Mouse (Mus musculus) stomach, embryonic 15.5 days (tissue): ENCODE measurements around the gene Lmntd1. TPM values are rescaled to one million over a fixed set of nuclear protein-coding genes. Genes with fewer than 3 reads are reported as not detected.

ENCODE experiments used
- ATAC-seq: fragments of 200-750 bp; cut with Nextera tagmentation; 2 replicates; pipeline ENCODE4 v1.8.0; 2017; ENCODE audit warnings: low read depth, moderate number of reproducible peaks, moderate TSS enrichment; ENCODE audit not compliant: insufficient read depth, low FRiP score
- H3K27ac ChIP-seq: fragments of 300-500 bp; sonication (generic); 2 replicates; pipeline ENCODE4 v1.5.1; 2015; ENCODE audit warnings: mild to moderate bottlenecking, inconsistent platforms
- H3K27me3 ChIP-seq: fragments of 300-500 bp; sonication (generic); replicated peaks from 2 replicates; pipeline ENCODE4 v1.6.1; 2015; ENCODE audit warnings: inconsistent platforms
- H3K36me3 ChIP-seq: fragments of 300-500 bp; sonication (generic); 2 replicates; pipeline ENCODE4 v1.6.1; 2015; ENCODE audit warnings: inconsistent platforms
- H3K4me1 ChIP-seq: fragments of 300-500 bp; sonication (generic); 2 replicates; pipeline ENCODE4 v1.6.1; 2015; ENCODE audit warnings: inconsistent platforms
- H3K4me2 ChIP-seq: fragments of 300-500 bp; sonication (generic); 2 replicates; pipeline ENCODE4 v1.6.1; 2015; ENCODE audit warnings: mild to moderate bottlenecking, inconsistent platforms
- H3K4me3 ChIP-seq: fragments of 300-500 bp; sonication (generic); replicated peaks from 2 replicates; pipeline ENCODE4 v1.5.1; 2015; ENCODE audit warnings: inconsistent platforms
- H3K9ac ChIP-seq: fragments of 300-500 bp; sonication (generic); 2 replicates; pipeline ENCODE4 v1.6.1; 2015; ENCODE audit warnings: inconsistent platforms
- H3K9me3 ChIP-seq: fragments of 300-500 bp; sonication (generic); 2 replicates; pipeline ENCODE4 v1.6.1; 2016; ENCODE audit warnings: inconsistent platforms
- WGBS: fragments of 180-500 bp; shearing (Covaris S2); methylation state at CpG from one replicate; pipeline ENCODE4 v1.1.7; 2015; 5-methylcytosine and 5-hydroxymethylcytosine counted together
- polyA plus RNA-seq: library from polyadenylated mRNA; unstranded; fragments of >200 nt; fragmentation: Nextera tagmentation; extraction: Ambion mirVana; gene quantifications from 2 replicates; pipeline ENCODE4 v1.2.1, GENCODE M21; 2015

The Lmntd1 gene
- polyA plus RNA-seq, 1 experiment from 2014 or later: 1.3 TPM

DNA sequence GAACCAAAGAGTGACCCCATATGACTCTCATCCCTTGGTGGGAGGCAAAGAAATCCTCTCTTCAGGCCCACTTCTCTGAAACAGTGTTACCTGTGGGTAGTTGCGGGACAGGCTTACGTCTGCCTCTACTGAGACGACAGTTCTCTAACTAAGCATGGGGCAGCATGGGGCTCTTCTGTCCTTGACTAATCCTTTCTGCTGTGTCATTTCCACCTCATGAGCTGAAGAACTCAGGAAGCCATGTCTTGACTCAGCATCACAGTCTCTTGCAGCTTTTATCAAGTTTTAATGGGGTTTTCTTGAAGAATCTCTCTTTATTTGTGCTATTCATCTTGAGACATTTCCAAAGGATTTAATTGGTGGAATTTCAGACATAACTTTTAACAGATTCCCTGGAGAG lies 61.3 kb downstream of the Lmntd1 start:
- Histone ChIP-seq H3K27ac (no peak overlapping the region), H3K9me3 (no peaks in the 10 kb centered on the region), H3K9ac (no peak overlapping the region), H3K27me3 (no peaks in the 10 kb centered on the region), H3K4me2 (no peak overlapping the region), H3K36me3 (no peaks in the 10 kb centered on the region), H3K4me1 (no peaks in the 10 kb centered on the region), H3K4me3 (no peak overlapping the region)
- no peak for ATAC-seq
- 96% methylated on average over 3 of the region's 3 CpGs for WGBS

GRCm38 (mm10) chr6:145550993-145551392 lies 63.1 kb downstream of the Lmntd1 start:
- no peaks in the 10 kb centered on the region for H3K27me3 ChIP-seq
- no peak overlapping the region for H3K9ac ChIP-seq
- H3K4me1 ChIP-seq: no peaks in the 10 kb centered on the region
- H3K4me2 ChIP-seq: no peak overlapping the region
- no peak overlapping the region for H3K4me3 ChIP-seq
- 78% methylated on average over 5 of the region's 5 CpGs for WGBS
- no peaks in the 10 kb centered on the region for H3K9me3 ChIP-seq
- ATAC-seq: no peak
- no peak overlapping the region for H3K27ac ChIP-seq
- H3K36me3 ChIP-seq: no peaks in the 10 kb centered on the region

DNA sequence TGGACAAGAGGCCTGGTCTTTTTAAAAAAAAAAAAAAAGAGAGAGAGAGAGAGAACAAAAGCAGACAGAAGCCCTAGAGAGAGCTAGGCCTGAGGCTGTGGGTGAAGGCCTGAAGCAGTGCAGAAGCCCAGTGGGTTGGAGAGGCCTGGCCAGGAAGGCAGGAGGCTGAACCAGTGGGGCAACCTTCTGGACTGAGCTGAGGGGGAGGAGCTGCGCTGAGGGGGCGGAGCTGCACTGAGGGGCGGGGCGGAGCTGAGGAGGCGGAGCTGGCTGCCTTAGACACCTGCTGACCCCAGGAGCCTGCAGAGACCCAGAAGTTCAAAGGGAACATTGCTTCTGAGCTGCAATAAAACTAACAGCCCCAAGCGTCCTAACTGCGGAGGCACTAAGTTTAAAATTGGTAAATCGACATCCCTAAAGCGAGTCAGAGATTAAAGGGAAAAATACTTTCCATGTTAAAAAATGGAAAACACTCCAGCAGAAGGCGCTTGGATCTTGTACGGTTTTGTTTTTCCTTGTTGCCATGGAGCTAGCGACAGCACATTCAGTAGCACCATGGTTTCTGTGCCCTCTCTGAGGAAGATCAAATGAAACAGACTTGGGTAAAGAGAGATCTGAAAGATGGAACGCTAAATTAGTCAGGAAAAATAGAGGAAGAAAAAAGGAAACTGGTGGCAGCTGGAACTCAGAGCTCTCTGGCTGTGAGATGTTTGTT lies 68.0 kb downstream of the Lmntd1 start:
- Histone ChIP-seq H3K27ac (peak overlapping the region; percentile 66), H3K36me3 (no peaks in the 10 kb centered on the region), H3K9ac (no peak overlapping the region), H3K4me3 (no peak overlapping the region), H3K4me2 (no peak overlapping the region), H3K9me3 (no peaks in the 10 kb centered on the region), H3K4me1 (0 out of 2 replicates have a peak, but pooled peaks cover 3% of the 10 kb centered on the region), H3K27me3 (no peaks in the 10 kb centered on the region)
- WGBS: 50% methylated on average over 13 of the region's 13 CpGs
- peak; percentile 62; the same call in 1 of the 2 replicates for ATAC-seq

DNA sequence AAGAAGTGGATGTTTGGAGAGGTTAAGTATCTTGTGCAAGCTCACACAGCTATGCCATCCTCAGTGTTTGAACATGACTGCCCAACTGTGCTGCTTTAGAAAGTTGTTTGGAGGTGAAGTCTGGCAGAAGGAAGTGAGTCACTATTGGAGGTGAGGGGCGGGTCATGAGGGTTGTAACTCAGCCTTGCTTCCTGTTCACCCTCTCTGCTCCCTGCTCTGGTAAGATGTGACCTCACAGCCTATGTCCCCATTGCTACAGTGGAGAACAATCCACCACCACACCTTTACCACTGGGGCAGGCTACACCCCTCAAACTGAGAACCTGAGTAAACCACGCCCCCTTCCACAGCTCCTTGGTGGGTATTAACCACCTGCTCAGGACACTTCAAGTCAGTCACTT lies 69.3 kb downstream of the Lmntd1 start:
- Histone ChIP-seq H3K9me3 (no peaks in the 10 kb centered on the region), H3K4me3 (no peak overlapping the region), H3K27ac (no peak overlapping the region), H3K4me1 (0 out of 2 replicates have a peak, but pooled peaks cover 3% of the 10 kb centered on the region), H3K9ac (no peak overlapping the region), H3K27me3 (no peaks in the 10 kb centered on the region), H3K4me2 (no peak overlapping the region), H3K36me3 (no peaks in the 10 kb centered on the region)
- WGBS: 87% methylated on average over 2 of the region's 2 CpGs
- ATAC-seq: peak; percentile 36; the same call in 1 of the 2 replicates

- no peak overlapping the region for H3K27ac ChIP-seq
- WGBS: 66% methylated on average over 12 of the region's 12 CpGs
- no peaks in the 10 kb centered on the region for H3K27me3 ChIP-seq
These were observed 69.8 kb downstream of the Lmntd1 start for GRCm38 (mm10) chr6:145544304-145544703.

DNA sequence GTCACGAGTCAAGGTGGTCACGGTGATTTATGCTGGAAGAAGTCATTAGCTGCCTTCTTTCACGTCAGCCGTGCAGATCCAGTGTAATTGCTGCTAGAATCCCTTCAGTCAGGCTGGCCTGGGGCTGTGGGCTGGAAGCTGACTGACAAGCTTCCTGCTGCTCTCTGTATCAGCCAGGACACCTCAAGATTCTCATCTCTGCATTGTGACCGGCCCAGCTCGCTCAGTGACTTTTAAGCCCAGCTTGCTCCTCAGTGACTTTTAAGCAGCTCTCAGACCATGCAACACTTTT lies 74.6 kb downstream of the Lmntd1 start:
- Histone ChIP-seq H3K9me3 (no peaks in the 10 kb centered on the region), H3K4me2 (no peak overlapping the region), H3K4me1 (peaks cover 7% of the 10 kb centered on the region), H3K9ac (no peak overlapping the region), H3K36me3 (no peaks in the 10 kb centered on the region), H3K27ac (peak overlapping the region; percentile 65), H3K4me3 (no peak overlapping the region), H3K27me3 (no peaks in the 10 kb centered on the region)
- ATAC-seq: no peak
- 36% methylated on average over 6 of the region's 6 CpGs for WGBS

More at GRCm38 (mm10) chr6:145544304-145544703, 69.8 kb downstream of the Lmntd1 start:
- Histone ChIP-seq H3K4me1 (peaks cover 8% of the 10 kb centered on the region), H3K4me3 (no peak overlapping the region), H3K9ac (no peak overlapping the region), H3K4me2 (no peak overlapping the region), H3K36me3 (no peaks in the 10 kb centered on the region), H3K9me3 (no peaks in the 10 kb centered on the region)
- ATAC-seq: no peak

DNA sequence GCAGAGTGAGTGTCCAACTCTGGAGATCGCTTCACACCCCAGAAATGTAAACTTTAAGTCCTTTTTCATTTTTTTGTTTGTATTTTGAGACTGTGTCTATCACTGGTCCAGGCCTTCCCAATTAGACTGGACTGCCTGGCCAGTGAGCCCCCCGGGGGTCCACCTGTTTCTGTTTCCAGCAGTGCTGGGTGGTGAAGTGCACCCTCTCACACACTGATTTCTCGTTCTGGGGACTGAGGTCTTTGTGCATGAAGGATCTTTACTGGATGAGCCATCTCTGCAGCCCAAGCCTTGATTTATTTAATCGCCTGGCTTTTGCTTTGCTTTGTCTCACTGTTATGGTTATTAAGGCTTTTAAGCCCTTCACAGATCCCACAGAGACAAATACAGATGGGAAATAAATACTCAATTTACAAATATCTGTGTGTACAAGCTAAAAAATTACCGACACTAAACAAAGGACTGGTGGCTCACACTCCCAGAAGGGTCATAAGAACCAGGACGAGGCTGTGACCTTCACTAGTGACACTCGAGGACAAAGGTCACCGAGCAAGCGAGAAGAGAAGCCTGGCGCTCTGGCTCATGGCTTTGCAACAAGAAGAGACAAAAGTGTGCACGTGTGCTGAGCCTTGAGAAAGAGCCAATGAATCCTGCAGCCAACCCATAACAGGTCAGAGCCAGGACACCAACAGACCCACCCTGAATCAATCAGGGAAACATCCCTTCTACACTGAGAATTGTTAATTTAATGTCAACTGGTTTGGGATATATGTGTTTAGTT lies 75.1 kb downstream of the Lmntd1 start:
- H3K4me3 ChIP-seq: no peak overlapping the region
- H3K27me3 ChIP-seq: no peaks in the 10 kb centered on the region
- H3K36me3 ChIP-seq: no peaks in the 10 kb centered on the region
- H3K9me3 ChIP-seq: no peaks in the 10 kb centered on the region
- peaks cover 7% of the 10 kb centered on the region for H3K4me1 ChIP-seq
- H3K4me2 ChIP-seq: no peak overlapping the region
- ATAC-seq: no peak; the same call in 1 of the 2 replicates
- H3K9ac ChIP-seq: no peak overlapping the region
- peak overlapping the region; percentile 65 for H3K27ac ChIP-seq
- WGBS: 29% methylated on average over 11 of the region's 11 CpGs

DNA sequence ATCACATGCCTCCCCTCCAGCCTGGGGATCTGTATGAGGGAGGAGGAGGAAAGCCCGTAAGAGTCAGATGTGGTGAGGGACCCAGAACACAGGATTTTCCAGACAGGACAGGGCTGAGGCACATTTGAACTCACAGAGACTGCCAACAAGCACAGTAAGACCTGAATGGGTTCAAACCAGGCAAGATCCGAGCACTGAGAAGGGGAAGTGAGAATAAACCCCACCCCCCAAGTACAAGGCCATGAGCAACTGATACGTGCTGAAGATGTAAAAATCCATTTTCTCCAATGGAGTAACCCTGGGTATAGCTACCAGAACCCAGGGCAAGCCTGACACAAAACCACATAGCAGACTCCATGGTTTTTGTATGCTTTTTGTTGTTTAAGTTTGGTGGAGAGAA lies 83.7 kb downstream of the Lmntd1 start:
- no peak for ATAC-seq
- H3K4me3 ChIP-seq: no peak overlapping the region
- H3K27ac ChIP-seq: no peak overlapping the region
- WGBS: 72% methylated on average over 3 of the region's 3 CpGs
- no peak overlapping the region for H3K4me2 ChIP-seq
- H3K36me3 ChIP-seq: no peaks in the 10 kb centered on the region
- H3K9me3 ChIP-seq: no peaks in the 10 kb centered on the region
- H3K27me3 ChIP-seq: no peaks in the 10 kb centered on the region
- H3K9ac ChIP-seq: no peak overlapping the region
- H3K4me1 ChIP-seq: no peaks in the 10 kb centered on the region

DNA sequence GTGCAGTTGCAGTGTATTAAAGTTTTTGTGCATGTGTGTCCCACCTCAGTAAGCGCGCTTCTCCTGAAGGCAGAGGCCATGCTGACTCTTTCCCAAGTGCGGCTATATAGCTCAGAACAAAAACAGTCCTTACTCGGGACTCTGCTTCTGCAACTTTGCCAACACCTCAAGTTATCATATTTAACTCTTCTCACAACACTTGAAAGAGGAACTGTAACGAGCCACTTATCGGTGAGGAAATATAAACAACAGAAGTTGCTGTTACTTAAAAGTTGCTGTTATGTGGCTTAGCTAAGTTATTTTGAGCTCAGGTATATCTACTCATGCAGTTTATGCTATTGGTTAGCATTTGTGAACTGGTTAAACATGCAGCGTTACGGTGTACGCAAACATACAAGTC lies 90.8 kb downstream of the Lmntd1 start:
- ATAC-seq: no peak
- Histone ChIP-seq H3K27me3 (no peaks in the 10 kb centered on the region), H3K27ac (no peak overlapping the region), H3K4me1 (no peaks in the 10 kb centered on the region), H3K9me3 (no peaks in the 10 kb centered on the region), H3K36me3 (no peaks in the 10 kb centered on the region), H3K9ac (no peak overlapping the region), H3K4me3 (no peak overlapping the region), H3K4me2 (no peak overlapping the region)
- 82% methylated on average over 9 of the region's 9 CpGs for WGBS

GRCm38 (mm10) chr6:145522617-145523016 lies 91.5 kb downstream of the Lmntd1 start:
- Histone ChIP-seq H3K27me3 (no peaks in the 10 kb centered on the region), H3K4me2 (no peak overlapping the region), H3K36me3 (no peaks in the 10 kb centered on the region), H3K4me1 (no peaks in the 10 kb centered on the region), H3K27ac (no peak overlapping the region), H3K9me3 (no peaks in the 10 kb centered on the region), H3K4me3 (no peak overlapping the region), H3K9ac (no peak overlapping the region)
- ATAC-seq: no peak
- 93% methylated on average over 12 of the region's 12 CpGs for WGBS

GRCm38 (mm10) chr6:145517002-145517401 lies 97.1 kb downstream of the Lmntd1 start:
- H3K36me3 ChIP-seq: no peaks in the 10 kb centered on the region
- H3K9me3 ChIP-seq: no peaks in the 10 kb centered on the region
- H3K4me2 ChIP-seq: no peak overlapping the region
- 51% methylated on average over 10 of the region's 10 CpGs for WGBS
- H3K27ac ChIP-seq: no peak overlapping the region
- no peak for ATAC-seq
- H3K9ac ChIP-seq: no peak overlapping the region
- peaks cover 8% of the 10 kb centered on the region; the same call in 1 of the 2 replicates for H3K4me1 ChIP-seq
- no peaks in the 10 kb centered on the region for H3K27me3 ChIP-seq
- H3K4me3 ChIP-seq: no peak overlapping the region

DNA sequence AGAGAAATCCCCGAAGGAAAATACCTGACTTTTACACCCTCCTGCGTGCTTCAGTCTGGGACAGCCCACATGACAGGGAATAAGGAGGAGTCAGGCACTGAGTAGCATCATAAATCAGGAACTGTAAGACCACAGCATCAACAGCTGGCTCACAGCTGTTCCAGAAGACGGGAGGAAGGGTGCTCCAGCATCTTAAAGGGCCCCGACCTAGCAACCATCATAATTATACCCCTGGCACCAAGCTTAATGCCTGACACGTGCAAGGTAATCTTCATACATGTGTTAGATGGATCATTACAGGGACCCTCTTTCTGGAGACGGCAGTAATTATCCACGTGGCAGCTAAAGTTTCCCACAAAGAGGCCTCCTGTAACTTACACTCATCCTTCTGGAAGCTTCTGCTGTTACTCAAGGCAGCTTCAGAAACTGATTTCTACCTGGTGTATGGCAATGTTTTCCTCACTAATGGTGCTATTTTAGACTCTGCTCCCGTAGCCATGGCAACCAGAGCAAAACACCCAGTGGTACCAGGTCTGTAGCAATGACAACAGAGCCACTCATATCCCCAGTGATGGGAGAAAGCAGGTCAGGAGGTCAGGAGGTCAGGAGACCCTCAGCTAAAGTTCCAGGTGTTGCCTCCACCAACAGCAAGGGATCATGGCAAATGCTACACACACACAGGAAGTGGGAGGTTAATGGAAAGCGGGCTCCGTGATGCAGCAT lies 98.1 kb downstream of the Lmntd1 start:
- Histone ChIP-seq H3K27ac (no peak overlapping the region), H3K36me3 (no peaks in the 10 kb centered on the region), H3K9ac (no peak overlapping the region), H3K4me3 (no peak overlapping the region), H3K27me3 (no peaks in the 10 kb centered on the region), H3K4me1 (peaks cover 8% of the 10 kb centered on the region; the same call in 1 of the 2 replicates), H3K9me3 (no peaks in the 10 kb centered on the region), H3K4me2 (0 out of 2 replicates have a peak overlapping the region, but pooled peaks have one; percentile 25)
- WGBS: 46% methylated on average over 10 of the region's 10 CpGs
- peak; percentile 76 for ATAC-seq
